Mouse (Mus musculus) spleen, adult 18-20 months (tissue): ENCODE measurements around the gene Gm11992.

Experiments
- DNase-seq, 2 experiments: peaks; one replicate each; pipeline ENCODE4 v3.0.0; 2022; ENCODE audit warnings: mixed read lengths in 2 of 2

Gm11992 gene

GRCm38 (mm10) chr11:9116121-9116520, 67.7 kb downstream of the Gm11992 start:
- no peak for DNase-seq

GRCm38 (mm10) chr11:9116916-9117315, 68.5 kb downstream of the Gm11992 start:
- no peak for DNase-seq

- no peak for DNase-seq
Measured at GRCm38 (mm10) chr11:9117358-9118049, 69.1 kb downstream of the Gm11992 start.

- no peak for DNase-seq
Measured at GRCm38 (mm10) chr11:9118050-9118420, 69.6 kb downstream of the Gm11992 start, which contains the start of gene Upp1. Upp1 (plus strand) TSS chr11:9118103.

GRCm38 (mm10) chr11:9118421-9119121, 70.2 kb downstream of the Gm11992 start:
- DNase-seq: no peak
